Mouse (Mus musculus) ES-Bruce4 (cell line): ENCODE results near the gene Naa40.

Experiments used
- CTCF ChIP-seq: IDR thresholded peaks from one replicate; pipeline ENCODE4 v1.8.1; 2011; ENCODE audit warnings: low read depth, low read length
- EP300 ChIP-seq: IDR thresholded peaks from 2 replicates; pipeline ENCODE4 v1.6.1; 2011; ENCODE audit warnings: low read depth, low read length; ENCODE audit not compliant: insufficient read depth
- POLR2A ChIP-seq: IDR thresholded peaks from one replicate; pipeline ENCODE4 v1.8.1; 2011; ENCODE audit warnings: low read length; ENCODE audit not compliant: insufficient read depth

DNA sequence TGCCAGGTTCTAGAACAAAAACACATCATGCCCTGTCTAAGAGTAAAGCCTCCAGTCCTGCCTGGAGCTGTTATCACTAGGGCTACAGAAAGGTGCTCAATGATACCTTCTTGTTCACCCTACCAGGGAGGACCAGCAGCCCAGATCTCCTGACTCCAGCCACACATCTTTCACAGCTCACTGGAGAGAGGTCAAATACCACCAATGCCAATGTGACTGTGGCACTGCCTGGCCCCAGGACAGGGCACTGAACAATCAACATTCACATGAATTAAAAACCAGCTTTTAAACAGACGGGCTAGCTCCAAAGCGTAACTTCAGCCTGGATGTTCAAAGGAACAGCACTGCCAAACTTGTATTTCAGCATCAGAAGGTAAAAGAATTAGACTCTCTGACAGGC lies 5.0 kb downstream of the Naa40 start:
- no peak for TF ChIP-seq POLR2A
- TF ChIP-seq CTCF, result no peak
- TF ChIP-seq EP300, result no peak
